Mouse (Mus musculus) ES-CJ7 (cell line): ENCODE data around the gene Crb1.
A peak's percentile ranks its signal among the peaks of the same experiment; 100 is the strongest.

Experiments used
- DNase-seq: peaks from one replicate; pipeline ENCODE4 v3.0.0; 2011; ENCODE audit warnings: low read depth, low spot score

The Crb1 gene

GRCm38 (mm10) chr1:139376638-139377286, at the start of gene Crb1:
TSS of gene Crb1 (minus strand) at chr1:139377100.
- peak; percentile 58 for DNase-seq

- DNase-seq = no peak
Observed at GRCm38 (mm10) chr1:139425006-139425405, 48.1 kb upstream of the Crb1 start.

DNA sequence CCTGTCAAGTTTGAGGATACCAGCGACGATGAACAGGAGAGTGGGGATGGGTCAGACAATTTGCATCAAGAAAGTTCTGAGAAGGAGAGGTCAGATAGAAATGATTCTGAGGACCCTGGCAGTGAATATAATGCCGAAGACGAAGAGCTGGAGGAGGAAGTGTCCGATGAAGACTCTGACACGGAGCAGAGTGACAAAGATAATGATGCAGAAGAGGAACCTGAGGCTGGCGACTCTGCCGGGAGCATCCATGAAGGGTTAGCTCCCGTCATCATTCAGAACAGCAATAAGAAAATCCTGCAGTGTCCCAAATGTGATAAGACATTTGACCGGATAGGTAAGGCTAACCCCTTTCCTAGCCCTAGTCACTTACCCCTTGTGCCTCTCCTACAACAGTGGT, 47.0 kb upstream of the Crb1 start:
- no peak for DNase-seq

DNA sequence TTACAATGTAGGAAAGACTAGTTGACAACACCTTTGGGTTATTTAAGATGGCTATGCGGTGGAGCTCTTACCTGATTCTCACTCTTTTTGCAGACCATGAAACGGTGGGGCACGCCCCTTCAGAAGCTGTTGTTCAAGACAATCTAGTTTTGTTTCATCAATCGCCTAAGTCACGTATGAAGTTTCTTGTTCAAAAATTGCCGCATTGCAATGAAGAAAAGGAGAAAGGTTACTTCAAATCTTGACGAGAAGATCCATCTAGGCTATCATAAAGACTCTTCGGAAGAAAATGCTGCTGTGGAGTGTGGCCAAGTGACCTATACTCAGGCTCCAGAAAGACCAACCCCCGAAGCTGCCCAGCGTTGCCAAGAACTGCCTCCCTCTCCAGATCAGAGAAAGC, 46.0 kb upstream of the Crb1 start:
- no peak for DNase-seq

DNA sequence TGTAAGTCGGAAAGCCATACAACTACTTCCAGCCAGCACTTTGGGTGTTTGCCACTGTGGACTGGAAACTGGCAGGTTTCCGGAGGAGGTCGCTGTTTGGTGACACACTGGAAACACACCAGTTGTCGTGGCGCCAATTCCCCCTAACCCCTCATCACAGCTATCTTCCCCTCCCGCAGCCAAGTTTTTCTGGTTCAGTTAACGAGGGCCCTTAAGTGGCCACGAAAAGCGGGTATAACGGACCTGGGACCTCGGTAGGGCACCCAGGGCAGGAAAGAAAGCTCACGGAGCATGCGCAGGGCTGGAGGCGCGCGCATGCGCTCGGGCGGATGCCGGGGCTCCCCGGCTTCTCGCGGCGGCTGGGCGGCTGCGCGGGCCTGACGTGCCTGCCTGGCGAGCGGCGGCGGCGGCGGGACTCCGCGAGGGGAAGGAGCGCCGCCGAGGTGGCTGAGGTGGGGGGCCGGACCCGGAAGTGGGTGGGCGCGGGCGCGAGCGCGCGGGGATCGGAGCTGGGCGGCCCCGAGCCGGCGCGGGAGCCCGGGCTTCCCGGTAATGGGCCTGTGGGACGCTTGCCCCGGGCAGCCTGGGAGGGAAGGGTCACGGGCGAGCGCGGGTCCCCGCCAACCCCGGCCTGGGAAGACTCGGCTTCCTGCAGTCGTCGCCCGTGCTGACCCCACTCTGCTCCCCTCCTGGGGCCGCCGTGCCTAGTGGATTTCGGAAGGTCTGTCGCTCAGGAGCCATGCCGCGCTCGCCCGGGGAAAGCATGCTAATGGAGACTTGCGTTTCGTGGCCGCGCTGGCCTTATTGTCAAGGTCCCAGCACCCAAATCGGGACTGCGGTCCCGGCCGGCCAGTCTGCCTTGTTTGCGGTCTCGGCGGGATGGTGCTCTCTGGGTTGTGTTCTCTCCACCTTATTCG, 45.2 kb upstream of the Crb1 start, which contains the start of gene Zbtb41:
Gene Zbtb41, plus strand, starts transcription at position 414 of the 917 bp plus-strand sequence.
- DNase-seq = peak; percentile 89

GRCm38 (mm10) chr1:139421521-139421874, 44.6 kb upstream of the Crb1 start:
- no peak for DNase-seq

DNA sequence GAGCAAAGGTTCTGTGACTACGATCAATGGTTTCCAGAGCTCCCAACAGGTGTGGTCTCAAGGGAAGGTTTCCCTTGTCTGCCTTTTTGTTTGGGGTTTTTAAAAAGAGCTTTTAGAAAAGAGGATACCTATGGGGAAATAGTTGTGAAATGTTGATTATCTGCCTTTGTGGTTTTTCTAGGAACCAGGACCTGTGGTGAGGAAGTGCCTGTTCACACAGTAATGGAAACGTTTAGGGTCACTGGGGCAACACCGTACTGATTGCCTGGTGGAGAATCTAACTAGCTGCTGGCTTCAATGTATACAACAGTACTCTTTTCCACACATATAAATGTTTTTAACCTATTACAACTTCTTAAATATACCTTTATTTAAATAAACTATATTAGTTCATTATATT, 36.6 kb upstream of the Crb1 start:
- no peak for DNase-seq

DNA sequence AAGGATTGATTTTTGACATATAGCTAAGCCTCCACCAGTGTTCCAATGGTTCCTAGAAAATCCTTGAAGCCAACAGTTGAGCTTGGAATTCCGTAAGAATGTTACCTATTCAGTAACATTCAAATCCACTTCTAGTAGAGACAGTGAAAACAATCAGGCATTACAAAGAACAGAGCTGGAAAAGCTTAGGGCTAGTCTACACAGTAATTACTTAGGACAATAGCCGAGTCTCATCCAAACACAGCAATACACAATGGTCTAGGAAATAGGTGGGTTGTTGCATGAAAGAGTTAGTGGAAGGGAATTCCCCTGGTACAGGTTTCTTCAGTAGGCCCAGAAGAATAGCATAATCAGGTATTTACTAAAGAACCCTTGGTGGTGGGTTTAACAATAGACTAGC, 35.5 kb upstream of the Crb1 start:
- peak; percentile 89 for DNase-seq

DNA sequence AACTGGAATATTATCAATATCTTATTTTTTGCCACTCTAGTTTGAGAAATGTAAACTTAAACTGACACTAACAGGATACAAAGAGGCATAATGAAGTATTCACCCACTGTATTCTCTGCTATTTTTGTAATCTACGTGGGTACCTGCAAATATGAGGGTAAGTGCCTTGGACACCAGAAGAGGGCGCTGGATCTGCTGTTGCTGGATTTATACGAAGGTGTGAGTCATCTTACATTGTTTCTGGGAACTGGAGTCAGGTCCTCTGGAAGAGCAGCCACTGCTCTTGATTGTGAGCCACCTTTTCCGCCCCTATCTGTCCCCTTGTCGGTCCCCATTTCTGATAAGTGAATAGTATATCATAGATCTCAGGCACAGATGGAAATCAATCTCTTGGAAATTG, 30.8 kb upstream of the Crb1 start:
- peak; percentile 66 for DNase-seq

GRCm38 (mm10) chr1:139405766-139406165, 28.9 kb upstream of the Crb1 start:
- DNase-seq = no peak

DNA sequence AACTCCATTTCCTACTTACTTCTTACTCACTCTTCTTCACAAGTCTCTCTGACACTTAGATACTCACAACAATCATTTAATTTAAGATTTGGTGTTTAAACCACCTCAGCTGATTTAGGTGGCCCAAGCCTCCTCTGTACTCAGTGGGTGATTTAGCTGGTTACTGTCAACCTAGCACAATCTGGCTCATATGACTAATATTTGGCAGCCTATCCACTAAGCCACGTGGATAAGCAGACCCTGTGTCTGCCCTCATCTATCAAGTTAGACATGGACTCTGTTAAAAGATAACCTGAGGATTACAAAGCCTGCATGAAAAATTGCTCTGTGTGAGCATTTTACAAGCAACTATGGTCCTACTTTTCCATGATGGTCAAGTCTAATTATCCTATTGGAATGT, 19.7 kb upstream of the Crb1 start:
- DNase-seq = no peak

DNA sequence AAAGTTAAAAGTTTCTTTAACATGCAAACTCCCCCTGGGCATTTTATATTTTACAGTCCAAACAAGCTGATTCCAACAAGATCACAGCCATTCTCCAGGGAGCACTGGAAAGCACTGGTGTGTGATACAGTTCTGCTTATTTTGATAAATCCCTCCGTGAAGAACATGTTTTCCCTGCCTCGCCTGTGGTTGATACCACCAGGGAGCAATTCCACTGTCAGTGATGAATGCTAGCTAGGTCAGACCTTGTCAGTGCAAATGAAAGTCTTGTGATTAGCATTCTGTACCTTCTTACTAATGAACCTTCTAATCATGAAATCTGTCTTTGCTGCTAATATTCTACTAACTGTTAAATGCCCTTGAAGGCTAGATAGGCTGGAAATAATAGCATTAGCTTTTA, 14.8 kb upstream of the Crb1 start:
- no peak for DNase-seq

- DNase-seq = no peak
Observed at GRCm38 (mm10) chr1:139379621-139379984, 2.7 kb upstream of the Crb1 start.

DNA sequence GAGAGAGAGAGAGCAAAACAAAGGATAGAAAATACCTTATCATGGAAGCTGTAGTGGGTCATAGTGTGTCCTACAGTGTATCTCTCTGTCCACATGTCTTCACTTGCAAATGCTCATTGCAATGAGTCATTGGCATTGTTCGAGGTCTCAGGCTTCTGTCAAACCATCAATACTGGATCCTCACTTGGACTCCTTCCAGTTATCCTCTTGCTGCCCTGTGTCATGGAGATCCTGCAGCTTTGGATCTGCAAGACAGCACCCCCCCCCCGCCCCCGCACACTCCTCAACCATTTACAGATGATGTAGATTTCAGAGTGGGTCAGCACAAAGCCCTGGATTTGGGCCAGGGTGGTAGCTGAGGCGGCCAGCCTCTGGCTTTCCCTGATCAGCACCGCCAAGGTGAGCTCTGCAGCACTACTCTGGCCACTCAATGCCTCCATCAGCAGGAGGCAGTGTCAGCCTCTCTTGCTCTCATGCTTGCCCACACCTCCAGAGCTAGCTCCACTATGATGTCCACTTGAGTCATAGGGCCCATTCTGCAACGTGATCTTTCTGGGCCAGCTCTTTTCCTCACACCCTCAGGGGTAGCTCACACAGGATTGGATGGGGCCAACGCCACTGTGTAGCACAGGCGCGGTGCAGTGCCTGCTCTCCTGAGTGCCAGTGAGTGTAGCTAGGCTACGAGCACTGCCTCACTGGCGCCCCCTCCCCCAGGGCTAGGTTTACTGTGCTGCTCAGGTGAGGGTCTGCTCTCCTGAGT, 2.1 kb upstream of the Crb1 start:
- peak; percentile 75 for DNase-seq

- no peak for DNase-seq
Observed at GRCm38 (mm10) chr1:139375900-139376299, 1.0 kb downstream of the Crb1 start.

DNA sequence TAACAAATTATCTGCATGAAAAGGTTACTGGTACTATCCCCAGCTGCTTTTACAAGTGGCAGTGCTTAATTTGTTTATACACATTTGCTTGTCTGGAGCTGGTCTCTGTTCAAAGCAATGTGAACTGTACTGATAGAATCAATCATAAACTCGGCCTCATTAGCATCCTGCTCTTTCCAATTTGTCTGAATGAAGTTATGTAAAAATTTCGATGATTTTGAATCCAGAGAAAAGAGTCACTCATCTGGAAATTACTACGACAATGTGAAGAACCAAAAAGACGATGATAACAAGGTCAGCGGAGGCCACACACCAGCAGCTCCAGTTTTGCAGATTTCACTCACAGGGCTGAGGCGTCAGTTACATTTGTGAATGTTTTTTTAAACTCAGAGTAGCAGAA, 5.6 kb downstream of the Crb1 start:
- no peak for DNase-seq

GRCm38 (mm10) chr1:139348566-139348965, 28.3 kb downstream of the Crb1 start:
- DNase-seq = no peak

DNA sequence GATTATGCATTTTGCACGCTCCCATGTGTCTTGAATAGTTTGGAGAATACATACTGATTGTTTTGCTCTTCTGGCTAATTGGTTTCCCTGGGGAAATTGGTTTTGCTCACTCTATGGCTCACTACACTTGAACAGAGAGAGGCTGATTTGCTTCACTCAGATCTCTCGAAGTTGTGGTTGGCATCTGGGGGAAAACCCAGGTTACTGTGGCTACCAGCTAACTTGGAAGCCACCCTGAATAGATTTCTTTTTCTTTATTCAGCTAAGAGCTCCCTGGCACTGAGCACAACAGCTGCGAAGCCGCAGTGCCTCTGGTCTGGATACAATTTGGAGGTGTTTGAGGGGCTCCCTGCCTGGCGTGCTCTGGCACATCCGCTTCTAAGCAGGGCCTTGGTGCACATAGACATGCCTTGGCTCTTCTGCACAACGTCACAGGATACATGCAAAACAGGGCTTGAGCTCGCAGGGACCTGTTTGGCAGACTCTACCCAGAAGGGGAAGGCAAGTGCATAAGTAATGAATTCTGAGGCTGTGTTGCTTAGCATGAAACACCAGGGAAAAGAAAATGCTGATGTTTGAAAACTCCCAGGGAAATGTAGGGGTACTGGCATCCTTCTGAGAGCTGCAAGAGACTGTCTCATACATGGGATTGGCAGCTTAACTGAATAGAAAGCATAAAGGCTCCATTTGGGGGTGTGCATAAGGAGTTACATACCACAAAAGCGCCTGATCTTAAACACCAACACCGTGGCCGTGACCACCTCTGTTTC, 30.1 kb downstream of the Crb1 start:
- no peak for DNase-seq

GRCm38 (mm10) chr1:139346030-139346601, 30.8 kb downstream of the Crb1 start:
- no peak for DNase-seq

DNA sequence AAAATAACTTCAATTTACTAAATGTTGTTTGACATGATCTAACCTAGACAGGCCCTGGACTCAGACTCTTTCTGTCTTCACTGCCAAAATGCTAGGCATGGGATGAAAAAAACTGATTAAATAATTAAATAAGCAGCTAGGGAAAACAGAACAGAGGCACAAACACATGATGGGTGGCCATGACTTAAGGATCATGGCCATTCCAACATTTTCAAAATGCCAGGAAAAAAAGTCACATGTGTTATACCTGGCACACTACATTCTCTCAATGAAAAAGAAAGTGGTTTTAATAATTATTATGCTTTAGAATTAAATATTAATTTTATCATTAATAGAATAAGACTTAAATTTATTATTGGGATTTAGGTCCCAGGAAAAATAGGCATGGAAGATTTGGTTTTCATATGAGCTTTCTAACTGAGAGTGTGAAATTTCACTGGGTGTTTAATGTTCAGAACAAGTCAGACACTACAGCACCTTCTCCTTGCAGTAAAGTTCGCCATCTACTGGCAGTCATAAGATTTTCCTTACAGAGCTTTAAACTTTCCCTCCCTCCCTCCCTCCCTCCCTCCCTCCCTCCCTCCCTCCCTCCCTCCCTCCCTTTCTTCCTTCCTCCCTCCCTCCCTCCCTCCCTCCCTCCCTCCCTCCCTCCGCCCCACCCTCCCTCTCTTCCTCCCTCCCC, 36.6 kb downstream of the Crb1 start:
- peak; percentile 63 for DNase-seq

DNA sequence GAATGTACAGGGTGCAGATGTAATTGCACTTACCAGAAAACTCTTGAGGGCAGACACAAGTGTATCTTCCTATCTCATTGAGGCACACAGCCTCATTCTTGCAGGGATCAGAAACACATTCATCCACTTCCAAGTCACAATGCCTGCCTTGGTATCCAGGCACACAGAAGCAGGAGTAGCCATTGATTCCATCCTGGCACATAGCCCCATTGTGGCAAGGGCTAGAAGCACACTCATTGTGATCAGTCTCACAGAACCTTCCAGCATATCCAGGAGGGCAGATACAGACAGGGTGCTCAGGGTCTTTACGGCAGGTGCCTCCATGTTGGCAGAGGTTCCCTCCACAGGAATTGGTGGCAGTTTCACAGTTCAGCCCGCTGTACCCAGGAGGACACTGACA, 39.9 kb downstream of the Crb1 start:
- no peak for DNase-seq
